Mouse (Mus musculus) ovary, postnatal 36 days (tissue): ENCODE measurements around the gene Syn3.

Experiments
- DNase-seq: peaks from one replicate; pipeline ENCODE4 v3.0.0; 2022; ENCODE audit warnings: low spot score, mixed read lengths

The Syn3 gene

DNA sequence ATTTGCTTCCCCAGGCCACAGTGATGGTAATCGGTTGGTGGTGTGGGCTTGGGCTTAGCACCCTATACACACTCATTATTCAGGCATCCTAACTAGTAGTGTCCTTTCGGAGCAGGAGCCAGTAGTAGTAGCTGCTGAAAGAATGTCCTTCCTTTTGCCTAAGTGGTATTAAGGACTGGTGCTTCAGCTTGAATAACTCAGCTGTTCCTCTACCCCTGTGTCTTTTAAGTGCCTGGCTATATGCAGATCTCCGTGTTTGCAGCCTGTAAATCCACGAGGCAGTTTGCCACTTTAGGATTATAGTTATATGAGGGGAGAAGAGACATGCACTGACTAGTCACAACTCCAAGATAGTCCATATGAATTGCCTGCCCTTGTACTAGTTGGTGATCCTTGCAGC lies 159.6 kb downstream of the Syn3 start:
- no peak for DNase-seq

DNA sequence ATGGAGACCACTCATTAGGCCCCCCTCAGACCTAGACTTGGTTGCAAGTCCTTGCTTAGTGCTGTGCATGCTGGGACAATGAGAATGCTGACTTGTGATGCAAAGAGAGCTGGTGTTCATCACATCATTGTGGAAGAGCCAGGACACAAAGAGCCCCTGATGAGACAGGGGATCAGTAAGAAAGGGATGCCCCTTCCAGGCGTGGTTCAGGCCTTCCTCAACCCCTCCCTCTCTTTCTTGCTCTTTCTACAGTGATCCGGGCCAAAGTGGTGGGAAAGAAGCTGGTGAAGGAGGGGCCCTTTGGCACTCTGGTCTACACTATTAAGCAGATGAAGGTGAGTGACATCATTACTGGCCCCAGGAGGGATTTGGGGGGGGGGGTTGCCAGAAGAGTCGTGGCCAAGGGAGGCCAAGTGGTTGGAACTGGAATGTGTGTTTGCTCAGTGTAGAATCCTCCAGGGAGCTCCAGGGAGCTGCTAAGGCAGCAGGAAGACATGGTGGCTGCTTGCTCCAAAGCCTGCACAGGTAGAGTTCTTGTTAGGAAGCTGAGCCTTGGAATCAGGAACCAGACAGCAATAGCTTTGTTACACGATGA lies 160.5 kb downstream of the Syn3 start:
- DNase-seq = no peak

DNA sequence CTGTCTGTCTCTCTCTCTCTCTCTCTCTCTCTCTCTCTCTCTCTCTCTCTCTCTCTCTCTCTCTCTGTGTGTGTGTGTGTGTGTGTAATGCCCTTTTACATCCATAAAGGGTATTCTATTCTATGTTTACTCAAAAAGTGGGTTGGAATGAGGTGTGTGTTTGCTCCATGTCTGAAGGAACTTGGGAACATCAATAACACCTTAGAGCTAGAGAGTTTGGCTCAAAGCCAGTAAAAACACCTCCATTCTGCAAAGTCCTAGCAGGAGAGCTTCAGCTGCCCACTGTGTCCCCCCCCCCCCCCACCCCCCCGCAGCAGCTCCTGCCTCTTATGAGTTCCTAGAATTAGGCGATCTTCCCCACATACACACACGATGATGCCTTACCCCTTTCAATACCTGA lies 161.5 kb downstream of the Syn3 start:
- no peak for DNase-seq

DNA sequence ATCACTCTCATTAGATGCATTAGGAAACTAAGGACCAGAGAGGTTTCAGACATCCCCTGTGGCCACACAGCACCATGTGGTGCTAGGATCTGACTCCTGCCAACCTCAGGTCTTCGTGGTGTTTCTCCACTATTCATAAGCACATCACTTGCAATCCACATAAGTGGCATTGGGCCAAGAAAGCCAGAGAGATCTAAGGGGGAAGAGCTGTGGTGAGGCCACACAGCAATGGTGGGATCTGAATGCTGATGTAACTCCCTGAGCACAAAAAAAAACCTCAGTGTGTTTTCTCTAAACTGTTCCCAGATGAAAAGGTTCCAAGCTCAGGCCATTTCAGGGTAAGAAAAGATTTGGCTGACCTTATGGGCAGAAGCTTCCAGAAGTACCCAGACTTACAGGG lies 162.2 kb downstream of the Syn3 start:
- DNase-seq = no peak

DNA sequence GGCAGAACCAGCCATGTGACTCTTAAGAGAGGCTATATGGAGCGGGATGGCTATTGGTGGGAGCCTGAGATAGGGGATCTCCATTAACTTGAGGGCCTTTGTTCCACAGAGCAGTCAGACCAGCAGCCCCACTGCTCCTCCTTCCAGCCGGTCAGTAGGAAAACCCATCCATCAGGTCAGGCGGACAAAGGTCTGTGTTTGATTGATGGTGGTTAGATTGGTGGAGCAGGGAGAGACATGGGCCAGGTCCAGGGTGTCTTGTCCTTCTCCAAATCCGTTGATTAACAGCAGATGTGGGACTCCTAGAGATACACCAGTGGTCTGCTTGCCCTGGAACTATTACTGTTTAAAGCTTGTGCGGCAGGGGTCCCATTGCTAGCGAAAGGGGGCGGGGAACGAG lies 164.1 kb downstream of the Syn3 start:
- no peak for DNase-seq

DNA sequence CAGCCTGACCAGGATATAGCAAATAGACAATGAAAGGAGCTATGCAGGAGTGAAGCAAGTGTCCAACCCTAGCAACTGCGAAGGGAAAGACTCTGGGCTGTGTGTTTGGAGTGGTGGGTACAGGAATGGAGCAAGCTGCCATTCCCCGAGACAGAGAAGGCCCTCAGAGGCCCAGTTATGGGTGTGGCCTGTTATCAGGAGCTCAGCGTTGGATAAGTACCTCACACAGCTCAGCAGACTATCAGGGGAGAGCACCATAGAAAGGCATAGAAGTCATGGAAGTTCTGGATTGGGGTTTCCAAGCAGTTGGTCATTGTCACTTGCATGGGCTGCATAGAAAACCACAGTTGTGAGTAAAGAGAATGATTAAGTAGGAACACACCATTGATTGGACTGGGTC lies 165.8 kb downstream of the Syn3 start:
- DNase-seq = no peak

DNA sequence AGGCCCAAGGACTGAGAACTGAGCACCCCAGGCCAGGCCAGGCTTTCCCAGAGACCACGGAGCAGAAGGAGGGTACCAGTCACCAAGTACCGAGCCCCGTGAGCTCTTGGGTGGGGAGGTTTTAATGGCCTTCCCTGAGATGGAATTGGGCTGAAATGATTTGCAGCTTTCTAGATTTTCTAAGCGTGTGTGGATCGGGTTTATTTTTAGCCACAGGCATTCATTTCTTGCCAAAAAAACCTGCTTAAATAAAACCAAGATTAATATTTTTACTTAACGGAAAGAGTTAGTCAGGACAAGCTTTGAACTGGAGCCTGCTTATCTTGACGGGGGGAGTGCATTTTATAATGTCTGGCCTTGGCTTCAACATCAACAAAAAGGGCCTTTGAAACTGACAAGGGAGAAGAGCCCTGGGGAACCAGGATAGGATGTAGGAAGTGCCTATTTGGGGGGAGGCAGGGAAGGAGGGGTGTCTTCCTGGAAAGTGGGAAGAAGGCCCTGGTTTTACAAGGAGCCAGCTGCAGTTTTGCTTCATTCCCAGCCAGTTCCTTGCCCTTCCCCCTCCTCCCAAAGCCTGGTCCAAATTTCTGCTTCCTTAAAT lies 166.9 kb downstream of the Syn3 start:
- DNase-seq = no peak

DNA sequence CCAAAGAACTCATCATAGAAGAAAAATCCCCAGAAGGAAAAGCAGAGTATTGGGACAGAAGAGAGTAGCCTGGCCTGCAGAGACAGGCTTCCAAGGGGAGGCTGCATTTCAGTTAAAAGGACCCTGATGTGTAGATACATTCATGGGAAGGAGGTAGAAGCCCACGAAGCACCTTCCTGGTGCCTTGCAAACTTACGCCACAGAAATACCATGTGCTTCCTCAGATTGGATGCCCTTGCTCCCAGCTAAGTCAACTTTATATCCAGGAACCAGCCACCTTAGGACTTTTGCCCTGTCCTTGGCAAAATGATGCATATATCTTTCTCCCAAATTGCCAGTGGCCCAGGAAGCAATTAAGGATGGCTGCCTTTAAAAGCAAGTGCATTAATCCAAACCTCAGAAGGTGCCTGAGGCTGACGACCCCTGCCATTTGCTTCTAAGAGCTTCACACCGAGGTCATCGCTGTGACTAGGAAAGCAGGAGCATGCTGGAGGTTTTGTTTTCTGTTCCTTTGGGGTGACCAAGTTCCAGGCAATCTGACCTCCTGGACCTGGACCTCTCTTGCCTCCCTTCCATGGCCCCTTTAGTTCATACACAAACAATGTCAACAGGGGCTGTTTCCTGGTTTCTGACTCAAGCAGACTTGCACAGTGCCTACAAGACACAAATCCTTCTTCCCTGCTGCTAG lies 167.6 kb downstream of the Syn3 start:
- DNase-seq = no peak

DNA sequence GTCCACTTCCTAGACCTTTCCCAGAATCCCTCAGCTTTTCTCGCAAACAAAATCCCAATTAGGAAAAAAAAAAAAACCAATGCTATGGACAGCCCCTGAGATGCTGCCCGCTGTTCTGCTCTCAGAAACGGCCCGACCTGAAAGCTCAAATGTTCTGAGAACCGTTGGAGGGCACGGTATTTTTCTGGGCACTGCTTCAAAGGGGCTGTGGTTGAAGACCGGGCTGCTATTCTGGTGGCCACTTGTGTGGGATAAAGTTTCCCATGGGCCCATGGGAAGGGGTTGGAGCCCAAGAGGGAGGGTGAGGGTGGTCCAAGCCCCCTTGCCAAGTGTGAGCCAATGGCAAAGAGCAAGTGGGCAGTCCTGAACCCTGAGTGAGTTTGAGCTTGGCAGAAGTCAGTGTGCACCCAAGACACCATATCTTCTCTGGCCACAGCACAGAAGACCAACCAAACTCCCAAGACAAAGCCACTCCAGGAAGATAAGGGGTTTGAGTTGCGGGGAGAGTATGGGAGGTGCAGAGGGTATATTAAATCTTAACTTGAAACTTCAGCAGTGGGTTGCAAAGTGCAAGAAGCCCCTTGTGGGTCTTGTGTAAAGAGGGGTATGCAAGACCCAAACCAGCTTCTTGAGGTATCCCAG lies 169.3 kb downstream of the Syn3 start:
- DNase-seq = no peak

DNA sequence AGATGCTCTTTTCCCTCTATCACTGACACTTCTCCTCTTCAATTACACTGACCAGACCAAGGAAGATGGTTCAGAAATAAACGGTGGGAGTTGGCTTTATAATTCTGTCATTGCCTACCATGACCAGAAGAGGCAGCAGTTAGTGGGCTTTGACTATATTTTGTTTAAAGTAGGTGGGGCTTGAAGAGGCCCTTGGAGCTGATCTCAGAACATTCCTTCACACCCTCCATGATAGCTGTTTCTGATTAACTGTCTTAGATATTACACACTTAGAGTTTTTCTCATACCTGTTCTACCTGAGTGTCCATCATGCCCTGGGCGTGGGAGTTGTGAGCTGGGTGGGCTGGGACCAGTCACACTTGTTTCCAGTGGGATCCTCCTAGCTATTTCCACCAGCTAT lies 170.0 kb downstream of the Syn3 start:
- DNase-seq = no peak

DNA sequence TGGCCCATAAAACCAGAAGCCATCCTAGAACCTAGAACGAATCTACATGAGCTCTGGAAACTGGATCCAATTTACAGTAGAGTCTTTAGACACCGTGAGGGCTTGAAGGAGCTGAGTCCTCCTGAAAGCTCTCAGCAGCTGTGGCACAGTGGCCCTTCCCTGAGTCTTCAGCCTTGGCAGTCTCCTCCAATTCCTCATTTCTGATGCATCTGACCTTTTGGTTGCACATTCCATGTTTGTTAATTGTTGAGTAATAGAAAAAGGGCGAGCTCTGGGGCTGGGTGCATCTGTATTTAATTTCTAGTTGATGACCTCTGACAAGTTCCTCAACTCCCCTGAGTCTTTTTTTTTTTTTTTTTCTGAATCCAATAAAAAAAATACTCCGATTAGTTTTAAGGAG lies 170.6 kb downstream of the Syn3 start:
- no peak for DNase-seq

DNA sequence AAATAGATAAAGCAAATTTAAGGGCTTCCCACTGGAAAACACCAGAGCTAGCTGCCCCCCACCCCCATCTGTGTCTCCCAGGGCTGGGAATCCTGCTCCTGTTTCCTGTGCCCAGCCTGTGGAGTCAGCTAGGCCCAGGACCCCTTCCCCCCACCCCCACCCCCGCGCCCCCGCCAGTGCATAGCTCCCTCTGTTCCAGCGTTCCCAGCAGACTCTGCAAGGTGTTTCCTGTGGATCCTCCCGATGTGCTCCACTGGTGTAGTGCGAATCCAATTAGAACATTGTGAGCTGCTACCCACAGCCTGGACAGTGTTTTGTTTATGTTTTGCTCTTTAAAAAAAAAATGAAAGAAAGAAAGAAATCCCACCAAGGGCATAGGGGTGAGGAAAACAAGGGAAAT lies 173.4 kb downstream of the Syn3 start:
- DNase-seq = no peak

DNA sequence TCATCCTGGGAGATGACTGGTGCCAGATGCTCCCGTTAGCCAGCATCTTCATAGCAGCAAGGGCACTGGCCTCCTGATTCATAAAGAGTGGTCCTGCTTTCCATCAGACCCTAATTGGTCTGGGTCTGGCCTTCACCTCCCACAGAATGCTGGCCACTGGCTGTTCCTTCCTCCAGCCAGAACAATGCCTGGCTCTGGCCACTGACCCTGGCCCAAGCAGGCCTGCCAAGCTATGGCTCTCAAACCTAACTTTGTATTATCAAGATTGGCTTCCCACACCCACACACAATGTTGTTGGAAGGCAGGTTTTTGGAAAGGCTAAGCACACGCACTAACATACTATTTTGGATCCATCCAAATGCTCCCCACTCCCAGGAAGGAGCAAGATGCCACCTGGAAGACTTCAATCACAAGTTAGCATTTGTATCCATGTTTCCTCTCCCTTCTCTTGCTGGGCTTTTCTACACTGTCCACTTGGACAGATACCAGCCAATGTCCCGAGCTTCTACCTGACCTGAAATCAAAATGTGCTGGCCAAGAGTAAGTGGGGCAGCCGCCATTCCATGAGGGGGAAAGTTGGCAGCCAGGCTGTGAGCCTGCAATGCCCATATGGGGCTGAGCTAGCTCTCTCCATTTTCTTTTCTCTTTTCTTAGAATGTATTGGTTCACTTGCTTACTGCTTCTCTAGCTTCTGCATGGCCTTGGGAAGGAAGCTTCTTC lies 175.3 kb downstream of the Syn3 start:
- no peak for DNase-seq

DNA sequence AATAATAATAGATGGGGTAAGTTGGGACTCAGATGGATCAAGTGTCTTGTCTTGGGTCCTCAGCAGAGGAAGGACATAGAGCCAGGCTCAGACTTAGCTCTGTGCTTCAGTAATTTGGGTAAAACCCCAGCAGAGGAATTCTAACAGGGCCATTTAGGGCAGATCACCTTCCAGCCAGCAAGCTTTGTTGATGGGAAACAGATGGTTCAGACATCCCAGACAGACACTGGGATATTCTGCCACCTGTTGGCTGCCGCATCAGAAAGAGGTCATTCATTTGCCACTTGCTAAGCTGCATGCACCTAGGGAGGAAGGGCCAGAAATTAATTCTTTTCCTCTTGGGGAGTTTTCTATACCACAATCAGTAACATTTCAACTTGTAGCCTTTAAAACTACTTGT lies 176.7 kb downstream of the Syn3 start:
- DNase-seq = no peak

DNA sequence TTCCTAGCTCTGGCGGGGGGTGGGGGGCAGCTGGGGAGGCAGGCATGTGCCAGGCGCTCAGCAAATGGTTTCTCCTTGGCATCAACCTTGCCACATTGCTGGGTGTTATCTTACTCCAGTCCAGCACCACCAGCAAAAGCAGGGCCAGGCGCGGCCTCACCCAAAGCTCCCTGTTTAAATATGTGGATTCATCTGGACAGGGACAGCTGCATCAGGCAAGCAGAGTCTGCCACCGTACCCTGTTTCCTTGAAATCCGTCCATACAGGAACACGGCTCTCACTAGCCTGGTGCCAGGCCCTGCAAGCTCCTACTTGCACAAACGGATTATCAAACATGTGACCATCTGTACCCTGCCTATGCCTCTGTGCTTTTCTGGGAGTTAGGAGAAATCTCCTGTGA lies 177.5 kb downstream of the Syn3 start:
- no peak for DNase-seq

DNA sequence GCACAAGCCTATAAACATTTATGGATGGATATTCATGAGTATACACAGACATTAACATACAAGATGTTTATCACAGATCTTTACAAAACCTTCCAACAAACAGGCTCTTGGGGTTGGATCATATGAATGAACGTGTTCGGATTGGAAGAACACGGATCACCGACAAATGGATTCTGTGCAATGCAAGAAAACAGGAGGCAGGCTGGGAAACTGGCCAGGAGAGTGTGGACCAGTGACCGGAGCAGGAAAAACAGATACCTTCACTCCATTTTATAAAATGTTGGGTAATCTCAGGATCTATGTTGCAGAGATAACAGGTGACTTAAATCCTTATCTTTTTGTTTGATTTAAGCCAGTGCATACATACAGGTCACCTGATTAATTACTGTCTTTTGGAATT lies 178.5 kb downstream of the Syn3 start:
- no peak for DNase-seq

DNA sequence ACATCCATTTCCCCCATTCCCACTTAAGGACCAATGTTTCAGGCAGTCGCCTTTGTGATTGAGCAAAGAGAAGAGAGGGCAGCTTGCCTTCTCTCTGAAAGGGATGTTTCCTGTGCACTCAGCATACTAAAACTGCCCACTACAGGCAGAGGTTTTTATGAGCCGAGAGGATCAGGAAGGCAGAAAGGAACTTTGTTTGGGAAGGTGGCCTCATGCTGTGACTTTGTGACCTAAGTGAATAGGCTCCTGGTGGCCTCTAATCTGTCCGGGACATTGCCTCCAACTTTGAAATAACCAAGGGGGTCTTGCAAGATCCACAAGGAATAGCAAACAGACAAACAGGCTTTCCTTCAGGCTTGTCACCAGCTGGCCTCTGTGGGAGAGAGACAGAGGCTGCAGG lies 179.2 kb downstream of the Syn3 start:
- DNase-seq = no peak

DNA sequence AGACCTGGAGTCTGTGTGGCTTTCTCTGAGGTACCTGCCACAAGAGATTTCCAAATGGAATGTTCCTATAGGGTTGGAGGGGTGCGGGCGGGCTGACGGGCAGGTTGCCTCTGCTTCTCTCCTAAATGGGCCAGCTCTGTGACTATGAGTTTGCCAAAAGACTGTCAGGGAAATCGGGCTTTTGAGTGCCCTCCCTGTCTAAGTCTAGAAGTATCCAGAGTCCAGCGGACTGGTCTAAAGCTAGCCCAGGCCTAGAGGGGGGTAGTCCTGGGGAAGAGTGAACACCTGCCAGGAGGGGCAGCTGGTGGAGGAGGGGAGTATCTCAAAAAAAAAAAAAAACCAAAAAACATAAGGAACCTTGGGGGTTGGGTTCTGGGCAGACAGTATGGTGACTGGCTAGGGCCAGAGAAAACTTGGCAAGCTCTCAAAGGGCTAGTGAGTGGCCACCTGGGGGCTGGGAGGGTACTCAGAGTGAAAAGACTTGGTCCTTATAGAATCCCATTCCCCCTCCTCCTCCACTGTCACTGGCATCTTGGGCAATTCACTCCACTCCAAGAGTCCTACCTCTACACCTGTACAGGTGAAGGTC lies 180.1 kb downstream of the Syn3 start:
- DNase-seq = no peak

DNA sequence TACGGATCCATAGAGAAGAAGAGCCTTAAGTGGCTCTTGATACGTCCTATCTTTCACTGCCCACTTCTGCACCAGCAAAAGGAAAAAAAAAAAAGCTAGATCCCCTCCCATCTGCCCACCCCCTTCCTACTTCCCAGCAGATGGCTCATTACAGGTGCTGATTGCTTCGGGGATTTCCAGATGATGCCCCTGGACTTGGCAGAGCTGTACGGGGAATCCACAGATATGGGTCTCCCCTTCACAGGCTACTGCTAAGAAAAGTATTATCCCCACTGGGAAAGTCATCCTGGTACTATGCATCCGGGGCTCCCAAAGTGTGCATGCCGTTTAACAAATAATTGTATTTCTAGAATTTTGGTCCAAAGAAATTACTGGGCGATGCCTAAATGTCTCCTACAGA lies 181.1 kb downstream of the Syn3 start:
- DNase-seq = no peak

DNA sequence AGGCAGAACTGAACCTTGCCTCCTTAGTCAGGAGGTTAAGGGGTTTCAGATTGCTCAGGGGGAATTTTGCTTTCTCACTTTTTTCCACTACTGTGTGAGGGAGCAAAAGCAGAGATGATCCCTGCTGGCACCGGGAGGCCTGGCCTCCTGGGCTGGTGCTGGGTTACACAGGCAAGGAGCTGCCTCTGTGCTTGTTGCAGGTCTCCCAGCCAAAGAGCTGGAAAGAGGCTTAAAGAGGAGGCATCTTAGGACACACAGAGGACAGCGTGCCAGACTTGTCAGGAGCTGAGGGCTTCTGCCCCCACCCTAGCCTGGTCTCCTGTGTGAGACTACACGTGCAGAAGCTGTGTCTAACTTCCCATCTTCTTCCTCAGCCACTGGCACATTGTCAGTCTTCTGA lies 183.2 kb downstream of the Syn3 start:
- no peak for DNase-seq

DNA sequence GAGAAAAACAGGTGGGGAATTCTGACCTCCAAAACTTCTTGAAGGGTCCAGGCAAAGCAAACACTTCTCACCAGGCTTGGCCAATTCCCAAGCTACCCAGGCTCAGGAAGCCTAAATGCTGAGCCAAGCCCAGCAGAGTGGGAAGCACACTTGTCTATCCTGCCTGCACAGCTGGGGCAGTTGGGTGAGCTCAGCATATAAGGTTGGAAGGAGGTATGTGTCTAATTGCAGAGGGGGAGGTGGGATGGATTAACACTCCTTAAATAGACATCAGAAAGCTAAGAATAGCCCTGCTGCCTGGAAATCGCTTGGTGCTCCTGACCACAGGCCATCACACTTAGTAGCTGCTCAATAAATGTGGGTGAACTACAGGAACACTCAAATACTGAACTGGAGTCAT lies 185.2 kb downstream of the Syn3 start:
- DNase-seq = no peak

DNA sequence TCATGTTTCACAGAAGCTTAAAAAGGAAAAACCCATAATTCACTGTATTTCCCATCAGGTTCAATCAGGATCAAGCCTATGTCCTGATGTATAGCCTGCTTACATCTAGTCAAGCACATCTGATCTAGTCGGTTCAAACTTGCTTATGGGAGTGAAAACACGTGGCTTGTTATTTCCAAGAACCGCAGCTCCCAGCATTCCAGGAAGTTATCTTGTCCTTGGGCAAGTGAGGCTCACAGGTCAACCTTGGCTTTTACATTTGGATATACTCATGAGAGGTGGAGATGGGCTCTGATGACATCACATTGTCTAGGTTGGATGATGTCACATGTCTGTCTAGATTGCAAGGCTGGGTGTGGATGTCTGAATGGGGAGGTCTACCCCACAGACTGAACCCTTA lies 185.7 kb downstream of the Syn3 start:
- no peak for DNase-seq
